Mouse (Mus musculus): ENCODE results near the gene Ndufs7. TPM values are rescaled to one million over a fixed set of nuclear protein-coding genes. Genes with fewer than 3 reads are reported as not detected.

The Ndufs7 gene
- polyA plus RNA-seq, 1 experiment from 2014 or later: 223 TPM

DNA sequence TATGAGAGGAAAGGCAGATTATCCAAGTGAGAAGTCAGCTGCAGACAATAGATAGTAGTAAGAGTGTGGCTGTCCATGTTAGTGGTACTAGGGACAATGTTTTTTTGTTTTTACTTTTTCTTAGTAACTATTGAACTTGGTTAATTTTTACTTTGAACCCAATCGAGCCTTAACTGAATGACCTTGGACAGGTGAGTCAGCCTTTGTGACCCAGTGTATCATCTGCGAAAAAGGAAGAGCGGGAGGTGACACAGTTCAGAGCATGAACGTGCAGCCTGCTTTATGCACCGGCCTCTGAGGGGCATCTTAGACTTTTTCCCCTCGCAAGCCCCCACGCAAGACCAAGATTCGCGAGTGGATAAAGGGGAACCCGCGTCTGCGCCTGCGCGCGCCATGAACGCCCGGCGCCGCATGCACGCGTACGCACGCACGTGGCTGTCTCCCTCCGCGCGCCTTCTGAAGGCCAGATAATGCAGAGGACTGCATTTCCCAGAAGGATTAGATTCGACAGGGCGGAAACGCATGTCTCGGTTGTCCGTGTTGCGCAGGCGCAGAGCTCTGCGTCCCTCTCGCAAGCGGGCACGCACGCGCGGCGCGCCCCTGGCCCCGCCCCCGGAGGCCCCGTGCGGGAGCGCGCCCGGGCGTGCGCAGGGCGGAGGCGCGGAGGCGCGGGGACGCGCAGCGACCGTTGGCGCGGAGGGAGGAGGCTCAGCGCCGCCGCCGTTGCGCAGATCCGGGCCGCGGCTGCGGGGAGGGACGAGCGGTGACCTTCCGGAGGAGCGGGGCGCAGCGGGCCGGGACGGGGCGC lies 15.6 kb downstream of the Ndufs7 start:
- H3K9ac ChIP-seq (ENCODE audit: low read depth, low read length): peak overlapping the region; percentile 95
- H3K9me3 ChIP-seq (replicated peaks; ENCODE audit: control insufficient read depth, low read length): no peaks in the 10 kb centered on the region
- H3K4me1 ChIP-seq (ENCODE audit: control insufficient read depth, low read depth, low read length): peaks cover 75% of the 10 kb centered on the region
- H3K27ac ChIP-seq (ENCODE audit: low read length): peak overlapping the region; percentile 88
- peaks cover 2% of the 10 kb centered on the region; the same call in 1 of the 2 replicates for H3K36me3 ChIP-seq (ENCODE audit: control insufficient read depth, insufficient read depth)
- peak overlapping the region; percentile 99 for H3K4me2 ChIP-seq (ENCODE audit: low read depth, low read length)
- peak overlapping the region; percentile 86 for H3K4me3 ChIP-seq (ENCODE audit: low read depth, low read length)
- no peaks in the 10 kb centered on the region for H3K27me3 ChIP-seq (ENCODE audit: control insufficient read depth, insufficient read depth, low read depth, low read length)
- peak; percentile 67 for ATAC-seq (ENCODE audit: low read depth)
- WGBS (ENCODE audit: insufficient replicate concordance): under 1% methylated on average over 58 of the region's 81 CpGs

- H3K36me3 ChIP-seq (ENCODE audit: control insufficient read depth, insufficient read depth): peaks cover 2% of the 10 kb centered on the region; the same call in 1 of the 2 replicates
- peak overlapping the region; percentile 95 for H3K9ac ChIP-seq (ENCODE audit: low read depth, low read length)
- peak overlapping the region; percentile 89 for H3K4me2 ChIP-seq (ENCODE audit: low read depth, low read length)
- peak overlapping the region; percentile 86 for H3K4me3 ChIP-seq (ENCODE audit: low read depth, low read length)
- no peaks in the 10 kb centered on the region for H3K9me3 ChIP-seq (replicated peaks; ENCODE audit: control insufficient read depth, low read length)
- 1% methylated on average over 18 of the region's 18 CpGs for WGBS (ENCODE audit: insufficient replicate concordance)
- H3K27me3 ChIP-seq (ENCODE audit: control insufficient read depth, insufficient read depth, low read depth, low read length): no peaks in the 10 kb centered on the region
- peaks cover 74% of the 10 kb centered on the region for H3K4me1 ChIP-seq (ENCODE audit: control insufficient read depth, low read depth, low read length)
- H3K27ac ChIP-seq (ENCODE audit: low read length): peak overlapping the region; percentile 88
- no peak for ATAC-seq (ENCODE audit: low read depth)
Measured at GRCm38 (mm10) chr10:80265149-80265486, 16.2 kb downstream of the Ndufs7 start.

DNA sequence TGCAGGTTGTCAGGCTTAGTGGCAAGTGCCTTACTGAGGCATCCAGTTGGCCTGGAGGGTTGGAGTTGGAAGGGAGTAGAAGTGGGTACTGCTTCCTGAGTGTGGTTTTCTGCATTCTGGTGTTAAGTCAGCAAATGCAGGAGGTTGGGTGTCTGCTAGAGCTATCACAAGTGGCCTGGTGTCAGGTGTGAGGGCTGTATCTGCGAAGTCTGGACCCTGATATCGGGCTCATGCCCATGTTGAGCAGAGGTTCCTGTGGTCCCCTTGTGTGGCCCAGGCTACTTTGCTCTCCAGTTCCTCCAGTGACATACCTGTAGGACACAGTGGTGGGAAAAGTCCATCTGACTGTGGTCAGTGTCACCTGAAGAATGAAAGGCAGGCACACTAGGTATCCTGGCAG lies 21.2 kb downstream of the Ndufs7 start:
- ATAC-seq (ENCODE audit: low read depth): peak; percentile 33; the same call in 1 of the 2 replicates
- no peaks in the 10 kb centered on the region for H3K27me3 ChIP-seq (ENCODE audit: control insufficient read depth, insufficient read depth, low read depth, low read length)
- peaks cover 23% of the 10 kb centered on the region for H3K36me3 ChIP-seq (ENCODE audit: control insufficient read depth, insufficient read depth)
- H3K27ac ChIP-seq (ENCODE audit: low read length): peak overlapping the region; percentile 94
- H3K4me1 ChIP-seq (ENCODE audit: control insufficient read depth, low read depth, low read length): peaks cover 71% of the 10 kb centered on the region
- H3K9ac ChIP-seq (ENCODE audit: low read depth, low read length): peak overlapping the region; percentile 62
- peak overlapping the region; percentile 61 for H3K4me2 ChIP-seq (ENCODE audit: low read depth, low read length)
- peak overlapping the region; percentile 41 for H3K4me3 ChIP-seq (ENCODE audit: low read depth, low read length)
- 22% methylated on average over 2 of the region's 2 CpGs for WGBS (ENCODE audit: insufficient replicate concordance)
- H3K9me3 ChIP-seq (replicated peaks; ENCODE audit: control insufficient read depth, low read length): no peaks in the 10 kb centered on the region

DNA sequence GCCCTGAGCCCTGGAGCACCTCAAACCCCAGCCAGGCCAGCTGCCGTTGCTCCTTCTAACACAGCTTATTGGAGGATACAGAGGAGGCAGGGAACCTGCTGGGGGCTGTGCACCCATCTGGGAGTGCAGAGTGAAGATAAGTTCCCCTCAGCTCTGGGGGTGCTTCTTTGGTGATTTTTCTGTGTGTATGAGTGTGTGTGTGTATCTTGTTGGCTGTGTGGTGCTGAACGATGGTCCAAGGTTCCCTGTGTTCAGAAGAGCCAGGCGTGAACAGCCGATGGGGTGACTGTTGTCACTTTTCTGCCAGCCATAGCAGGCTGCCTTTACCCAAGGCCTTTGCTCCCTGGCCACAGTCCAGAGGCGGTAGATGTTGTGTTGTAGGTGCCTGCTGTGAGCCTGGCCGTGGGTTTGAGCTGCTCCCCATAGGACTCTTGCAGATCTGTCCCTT lies 21.8 kb downstream of the Ndufs7 start:
- Histone ChIP-seq H3K9ac (ENCODE audit: low read depth, low read length) (peak overlapping the region; percentile 62), H3K9me3 (replicated peaks; ENCODE audit: control insufficient read depth, low read length) (no peaks in the 10 kb centered on the region), H3K4me2 (ENCODE audit: low read depth, low read length) (peak overlapping the region; percentile 61), H3K4me1 (ENCODE audit: control insufficient read depth, low read depth, low read length) (peaks cover 70% of the 10 kb centered on the region), H3K27ac (ENCODE audit: low read length) (peak overlapping the region; percentile 94), H3K4me3 (ENCODE audit: low read depth, low read length) (peak overlapping the region; percentile 41), H3K36me3 (ENCODE audit: control insufficient read depth, insufficient read depth) (peaks cover 26% of the 10 kb centered on the region), H3K27me3 (ENCODE audit: control insufficient read depth, insufficient read depth, low read depth, low read length) (no peaks in the 10 kb centered on the region)
- 21% methylated on average over 6 of the region's 6 CpGs for WGBS (ENCODE audit: insufficient replicate concordance)
- ATAC-seq (ENCODE audit: low read depth): peak; percentile 72

GRCm38 (mm10) chr10:80271186-80271843 lies 22.4 kb downstream of the Ndufs7 start:
- no peak for ATAC-seq (ENCODE audit: low read depth)
- peak overlapping the region; percentile 61 for H3K4me2 ChIP-seq (ENCODE audit: low read depth, low read length)
- H3K4me3 ChIP-seq (ENCODE audit: low read depth, low read length): peak overlapping the region; percentile 41
- no peaks in the 10 kb centered on the region for H3K9me3 ChIP-seq (replicated peaks; ENCODE audit: control insufficient read depth, low read length)
- H3K36me3 ChIP-seq (ENCODE audit: control insufficient read depth, insufficient read depth): peaks cover 32% of the 10 kb centered on the region
- H3K27ac ChIP-seq (ENCODE audit: low read length): peak overlapping the region; percentile 94
- 65% methylated on average over 5 of the region's 5 CpGs for WGBS (ENCODE audit: insufficient replicate concordance)
- peaks cover 68% of the 10 kb centered on the region for H3K4me1 ChIP-seq (ENCODE audit: control insufficient read depth, low read depth, low read length)
- peak overlapping the region; percentile 62 for H3K9ac ChIP-seq (ENCODE audit: low read depth, low read length)
- H3K27me3 ChIP-seq (ENCODE audit: control insufficient read depth, insufficient read depth, low read depth, low read length): no peaks in the 10 kb centered on the region

DNA sequence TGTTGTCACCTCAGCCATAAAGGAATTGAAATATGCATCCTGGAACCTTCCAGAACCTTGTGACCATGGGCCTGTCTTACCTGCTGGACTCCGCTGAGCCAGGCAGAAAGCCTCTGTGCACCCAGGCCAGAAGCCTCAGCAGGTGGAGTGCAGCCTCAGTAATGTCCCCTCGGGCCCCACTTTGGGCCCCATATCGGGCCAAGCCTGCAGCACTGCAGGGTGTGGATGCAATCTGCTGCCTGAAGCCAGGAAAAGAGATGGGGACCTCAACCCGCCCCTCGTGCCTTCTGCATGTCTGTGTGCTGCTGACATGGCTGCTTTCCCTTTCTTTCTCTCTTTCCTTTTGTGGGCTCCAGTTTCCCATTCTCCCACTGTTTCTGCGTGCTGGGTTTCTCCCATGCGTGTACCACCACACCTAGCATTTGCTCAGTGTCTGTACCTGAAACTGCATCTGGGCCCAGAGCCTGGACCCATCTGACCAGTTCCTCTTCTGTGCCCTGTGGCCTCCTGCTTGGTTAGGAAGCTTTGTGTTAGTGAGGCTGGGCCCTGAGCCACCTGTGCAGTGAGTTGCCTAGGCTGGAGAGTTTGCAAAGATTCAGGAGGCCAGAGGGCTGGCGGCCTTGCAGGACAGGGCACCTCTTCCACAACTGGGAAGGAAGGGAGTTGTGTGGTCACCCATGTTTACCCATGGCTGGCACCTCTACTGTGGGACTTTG lies 23.1 kb downstream of the Ndufs7 start:
- 56% methylated on average over 8 of the region's 8 CpGs for WGBS (ENCODE audit: insufficient replicate concordance)
- Histone ChIP-seq H3K36me3 (ENCODE audit: control insufficient read depth, insufficient read depth) (peaks cover 36% of the 10 kb centered on the region), H3K4me3 (ENCODE audit: low read depth, low read length) (peak overlapping the region; percentile 41), H3K27me3 (ENCODE audit: control insufficient read depth, insufficient read depth, low read depth, low read length) (no peaks in the 10 kb centered on the region), H3K27ac (ENCODE audit: low read length) (peak overlapping the region; percentile 94), H3K9ac (ENCODE audit: low read depth, low read length) (peak overlapping the region; percentile 62), H3K4me1 (ENCODE audit: control insufficient read depth, low read depth, low read length) (peaks cover 61% of the 10 kb centered on the region), H3K4me2 (ENCODE audit: low read depth, low read length) (peak overlapping the region; percentile 61), H3K9me3 (replicated peaks; ENCODE audit: control insufficient read depth, low read length) (no peaks in the 10 kb centered on the region)
- peak; percentile 49 for ATAC-seq (ENCODE audit: low read depth)

DNA sequence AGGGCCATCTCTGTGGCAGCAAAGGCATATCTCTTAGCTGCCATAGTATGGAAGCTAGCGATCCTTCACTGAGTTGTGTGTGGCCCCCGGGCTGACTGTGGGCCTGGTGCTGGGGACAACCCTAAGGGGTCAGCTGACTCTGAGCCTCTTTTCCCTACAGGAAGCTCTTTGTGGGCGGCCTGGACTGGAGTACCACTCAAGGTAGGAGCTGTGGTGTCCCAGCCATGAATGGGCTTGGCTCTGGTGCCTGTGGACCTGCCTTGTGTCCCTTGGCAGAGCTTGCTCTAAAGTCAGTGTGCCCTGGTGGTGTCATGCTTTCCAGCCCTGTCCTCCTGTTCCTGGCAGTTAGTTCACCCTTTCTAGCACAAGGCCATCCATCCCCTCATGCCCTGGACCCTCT lies 24.9 kb downstream of the Ndufs7 start:
- H3K9me3 ChIP-seq (replicated peaks; ENCODE audit: control insufficient read depth, low read length): no peaks in the 10 kb centered on the region
- WGBS (ENCODE audit: insufficient replicate concordance): 74% methylated on average over 3 of the region's 3 CpGs
- no peak overlapping the region for H3K4me2 ChIP-seq (ENCODE audit: low read depth, low read length)
- H3K4me1 ChIP-seq (ENCODE audit: control insufficient read depth, low read depth, low read length): peaks cover 45% of the 10 kb centered on the region
- ATAC-seq (ENCODE audit: low read depth): no peak
- peaks cover 51% of the 10 kb centered on the region for H3K36me3 ChIP-seq (ENCODE audit: control insufficient read depth, insufficient read depth)
- 0 out of 2 replicates have a peak overlapping the region, but pooled peaks have one; percentile 10 for H3K9ac ChIP-seq (ENCODE audit: low read depth, low read length)
- no peak overlapping the region for H3K27ac ChIP-seq (ENCODE audit: low read length)
- no peaks in the 10 kb centered on the region for H3K27me3 ChIP-seq (ENCODE audit: control insufficient read depth, insufficient read depth, low read depth, low read length)
- no peak overlapping the region for H3K4me3 ChIP-seq (ENCODE audit: low read depth, low read length)

DNA sequence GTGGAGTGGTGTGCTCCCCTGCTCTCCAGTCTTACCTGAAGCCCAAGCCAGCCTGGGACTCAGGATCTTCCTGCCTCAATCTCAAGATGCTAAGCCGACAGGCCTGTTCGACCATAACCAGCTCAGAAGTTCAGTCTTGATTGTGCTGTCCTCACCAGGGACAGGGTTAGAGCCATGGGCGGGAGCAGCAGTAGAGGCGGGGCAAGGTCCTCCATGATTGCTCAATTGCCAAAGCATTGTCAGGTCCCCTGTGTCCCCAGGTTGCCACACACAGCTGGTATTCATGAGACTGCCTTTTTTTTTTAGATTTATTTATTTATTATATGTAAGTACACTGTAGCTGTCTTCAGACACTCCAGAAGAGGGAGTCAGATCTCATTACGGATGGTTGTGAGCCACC lies 27.3 kb downstream of the Ndufs7 start:
- 54% methylated on average over 4 of the region's 5 CpGs for WGBS (ENCODE audit: insufficient replicate concordance)

More for the DNA sequence above, 27.3 kb downstream of the Ndufs7 start:
- H3K9ac ChIP-seq (ENCODE audit: low read depth, low read length): no peak overlapping the region
- H3K36me3 ChIP-seq (ENCODE audit: control insufficient read depth, insufficient read depth): peaks cover 70% of the 10 kb centered on the region
- H3K4me3 ChIP-seq (ENCODE audit: low read depth, low read length): no peak overlapping the region
- peak; percentile 59 for ATAC-seq (ENCODE audit: low read depth)
- H3K4me2 ChIP-seq (ENCODE audit: low read depth, low read length): no peak overlapping the region
- peaks cover 26% of the 10 kb centered on the region for H3K4me1 ChIP-seq (ENCODE audit: control insufficient read depth, low read depth, low read length)
- no peaks in the 10 kb centered on the region for H3K9me3 ChIP-seq (replicated peaks; ENCODE audit: control insufficient read depth, low read length)
- H3K27me3 ChIP-seq (ENCODE audit: control insufficient read depth, insufficient read depth, low read depth, low read length): no peaks in the 10 kb centered on the region
- H3K27ac ChIP-seq (ENCODE audit: low read length): peak overlapping the region; percentile 38; the same call in 1 of the 2 replicates
